Comparison of ENCODE assay signal across 8 mouse cellular contexts in genomic region chr9:86572196-86572595, GRCm38 (mm10). TPM values are rescaled to one million over a fixed set of nuclear protein-coding genes. Genes with fewer than 3 reads are reported as not detected.
DNase-seq lines count a peak whose midpoint lies in the region; ATAC-seq and TF ChIP-seq lines count a peak whose summit lies in the region.

No protein-coding gene starts in this region.

- no peak for TF ChIP-seq RAD21 in CH12.LX (IDR thresholded peaks at IDR 0.05; ENCODE audit: low read depth, low read length)

- H3K27ac ChIP-seq in kidney, adult 2 months (ENCODE audit: insufficient read depth, low read depth, low read length) = no peak overlapping the region
- H3K27ac ChIP-seq in CH12.LX (ENCODE audit: insufficient read depth, low read depth) = no peak overlapping the region
- no peak overlapping the region for H3K27ac ChIP-seq in bone marrow, adult 2 months (ENCODE audit: control insufficient read depth, insufficient read depth, low read depth, low read length, poor library complexity)
- H3K27ac ChIP-seq in hindbrain, embryonic 11.5 days (ENCODE audit: low read depth, low read length) = no peak overlapping the region
- H3K27ac ChIP-seq in macrophage = no peak overlapping the region

- H3K9ac ChIP-seq in CH12.LX (ENCODE audit: insufficient read depth, low read depth) = peak overlapping the region; percentile 48
- peak overlapping the region; percentile 54 for H3K9ac ChIP-seq in hindbrain, embryonic 11.5 days (ENCODE audit: low read depth, low read length)

- no peak for TF ChIP-seq CTCF in kidney, adult 2 months (conservative IDR thresholded peaks at IDR 0.05; ENCODE audit: insufficient read depth, insufficient read length, low read depth, low read length)
- TF ChIP-seq CTCF in CH12.LX (conservative IDR thresholded peaks at IDR 0.05 in 1 of 2, IDR thresholded peaks at IDR 0.05 in 1 of 2; ENCODE audit: low read depth in 2 of 2, low read length in 2 of 2) = no peak
- TF ChIP-seq CTCF in bone marrow, adult 2 months (IDR thresholded peaks at IDR 0.05; ENCODE audit: control insufficient read depth, insufficient read depth, low read length) = no peak

- peak overlapping the region; percentile 90 for H3K4me2 ChIP-seq in CH12.LX (ENCODE audit: insufficient read depth, low read depth, poor library complexity, severe bottlenecking)
- peak overlapping the region; percentile 99 for H3K4me2 ChIP-seq in hindbrain, embryonic 11.5 days (replicated peaks; ENCODE audit: low read depth, low read length)

- peak; percentile 23 for DNase-seq in kidney, adult 2 months
- no peak for DNase-seq in kidney, adult 11 months
- DNase-seq in CH12.LX (ENCODE audit: extremely low read depth) (no peak), MN1 (ENCODE audit: low spot score) (no peak)
- DNase-seq in hindbrain, embryonic 11.5 days (ENCODE audit: low spot score) = no peak
- no peak for DNase-seq in left cerebral cortex, adult 11 months (ENCODE audit: low spot score)

- TF ChIP-seq POLR2A in kidney, adult 2 months (IDR thresholded peaks at IDR 0.05; ENCODE audit: low read depth, low read length) = no peak
- TF ChIP-seq POLR2A in CH12.LX (IDR thresholded peaks at IDR 0.05; ENCODE audit: low read depth, low read length) = no peak
- TF ChIP-seq POLR2A in bone marrow, adult 2 months (IDR thresholded peaks at IDR 0.05; ENCODE audit: borderline replicate concordance, control insufficient read depth, low read depth, low read length) = no peak

- H3K27me3 ChIP-seq in kidney, adult 2 months (replicated peaks; ENCODE audit: control insufficient read depth, insufficient read depth, low read length) = no peaks in the 10 kb centered on the region
- H3K27me3 ChIP-seq in CH12.LX (replicated peaks) = no peaks in the 10 kb centered on the region
- H3K27me3 ChIP-seq in hindbrain, embryonic 11.5 days (ENCODE audit: control insufficient read depth, insufficient read depth, low read length) = no peaks in the 10 kb centered on the region

- peaks cover 15% of the 10 kb centered on the region; the same call in 1 of the 2 replicates for H3K4me1 ChIP-seq in kidney, adult 2 months (ENCODE audit: control insufficient read depth, insufficient read depth, low read length)
- peaks cover 0 to 26% of the 10 kb centered on the region in 2 experiments; a peak in 2 of 4 replicates for H3K4me1 ChIP-seq in CH12.LX (ENCODE audit: control insufficient read depth in 1 of 2, insufficient read depth in 2 of 2)
- H3K4me1 ChIP-seq in bone marrow, adult 2 months (ENCODE audit: control insufficient read depth, insufficient read depth, low read length) = peaks cover 1% of the 10 kb centered on the region; the same call in 1 of the 2 replicates
- H3K4me1 ChIP-seq in hindbrain, embryonic 11.5 days (replicated peaks; ENCODE audit: control insufficient read depth, insufficient read depth, low read length) = no peaks in the 10 kb centered on the region

- ATAC-seq in hindbrain, embryonic 11.5 days (ENCODE audit: low FRiP score) = no peak

- H3K9me3 ChIP-seq in CH12.LX (replicated peaks; ENCODE audit: low read length) = no peaks in the 10 kb centered on the region
- no peaks in the 10 kb centered on the region for H3K9me3 ChIP-seq in hindbrain, embryonic 11.5 days (ENCODE audit: control insufficient read depth, low read length)

- in situ Hi-C loops in CH12.LX (cut with MboI; ENCODE audit: low pct_ligation_motif_present, low pct_unique_long_range_greater_than_20kb, low sequenced_read_pairs) = loop anchor here (10.0 to 25.0 kb wide), 2 partner anchors 107 to 835 kb away; partner anchors contain the start of genes Dop1a, Ibtk and Ube2cbp

- H3K36me3 ChIP-seq in kidney, adult 2 months (ENCODE audit: control insufficient read depth, insufficient read depth, low read length) = peaks cover 1% of the 10 kb centered on the region
- H3K36me3 ChIP-seq in CH12.LX (replicated peaks in 1 of 2; ENCODE audit: control insufficient read depth in 1 of 2, insufficient read depth in 1 of 2, low read length in 1 of 2) (peaks cover 12 to 51% of the 10 kb centered on the region in 2 experiments), macrophage (ENCODE audit: inconsistent target) (peaks cover 12% of the 10 kb centered on the region; the same call in 1 of the 2 replicates)
- H3K36me3 ChIP-seq in hindbrain, embryonic 11.5 days (ENCODE audit: control insufficient read depth, insufficient read depth, low read length) = no peaks in the 10 kb centered on the region

- 2% methylated on average over 25 of the region's 25 CpGs for WGBS in kidney, adult 2 months
- WGBS in bone marrow, adult 2 months = under 1% methylated on average over 25 of the region's 25 CpGs
- 2% methylated on average over 25 of the region's 25 CpGs for WGBS in hindbrain, embryonic 11.5 days
- WGBS in macrophage (ENCODE audit: missing documents) = 1% methylated on average over 25 of the region's 25 CpGs

- peak overlapping the region; percentile 64 for H3K4me3 ChIP-seq in kidney, adult 2 months (ENCODE audit: insufficient read depth, low read depth, low read length)
- H3K4me3 ChIP-seq in CH12.LX (replicated peaks in 1 of 3; ENCODE audit: low read depth in 2 of 3, low read length in 2 of 3, poor library complexity in 1 of 3) (peak overlapping the region; percentile 67 to 84 (median 78)), macrophage (ENCODE audit: inconsistent target) (peak overlapping the region; percentile 43)
- H3K4me3 ChIP-seq in bone marrow, adult 2 months (replicated peaks; ENCODE audit: control insufficient read depth, low read depth, low read length) = peak overlapping the region; percentile 70
- H3K4me3 ChIP-seq in hindbrain, embryonic 11.5 days (ENCODE audit: low read depth, low read length) = peak overlapping the region; percentile 72

- TF ChIP-seq EP300 in CH12.LX (IDR thresholded peaks at IDR 0.05; ENCODE audit: low read length) = no peak

- H3K79me2 ChIP-seq in CH12.LX (replicated peaks; ENCODE audit: control insufficient read depth, extremely low read depth, insufficient read depth, poor library complexity, severe bottlenecking) (peaks cover 9% of the 10 kb centered on the region), macrophage (ENCODE audit: inconsistent target) (no peaks in the 10 kb centered on the region; the same call in 1 of the 2 replicates)

- dilution Hi-C loops in CH12.LX (cut with MboI; ENCODE audit: extremely low pct_ligation_motif_present, extremely low pct_unique_long_range_greater_than_20kb, low sequenced_read_pairs) = no loop called here

TF ChIP-seq in CH12.LX, 34 proteins besides CTCF, POLR2A, EP300 and RAD21:
- TF ChIP-seq MAZ (IDR thresholded peaks at IDR 0.05; ENCODE audit: low read depth, low read length) (no peak), IRF4 (IDR thresholded peaks at IDR 0.05; ENCODE audit: low read depth, low read length) (no peak), HCFC1 (IDR thresholded peaks at IDR 0.05; ENCODE audit: low read depth, low read length) (no peak), USF2 (conservative IDR thresholded peaks at IDR 0.05; ENCODE audit: low read depth, low read length) (no peak), ZC3H11A (IDR thresholded peaks at IDR 0.05; ENCODE audit: low read depth, low read length) (no peak), ZMIZ1 (IDR thresholded peaks at IDR 0.05; ENCODE audit: low read depth, low read length) (0 out of 2 replicates have a peak, but pooled peaks have one; percentile 2), ETS1 (conservative IDR thresholded peaks at IDR 0.05; ENCODE audit: low read depth, low read length) (no peak)

RNA-seq across cellular contexts. Expression of gene Rwdd2a, which starts 0.4 kb away (rescaled TPM):
- polyA plus RNA-seq in kidney, adult 2 months (2012; rRNA removed) = 1.0 and 1.1 TPM in 2 replicates
- 1.7 TPM in 2 replicates for total RNA-seq in CH12.LX (2012; rRNA removed)
- total RNA-seq in CH12.LX (2014; rRNA removed) = 2.8 and 2.9 TPM in 2 replicates
- polyA plus RNA-seq in CH12.LX (2012; ENCODE audit: insufficient read length, low read depth) = 2.1 and 2.2 TPM in 2 replicates
- not detected in 2 replicates for polyA plus RNA-seq in bone marrow, adult 2 months (2011; ENCODE audit: insufficient read depth, insufficient read length, low replicate concordance, missing spikeins)
- 4.4 and 5.0 TPM in 2 replicates for polyA plus RNA-seq in hindbrain, embryonic 11.5 days (2014; fragmentation: Nextera tagmentation; extraction: Ambion mirVana)
- total RNA-seq in macrophage (2018; cell fraction: chromatin; rRNA removed) = 1 to 10 TPM in 2 of 26 experiments, under 1 TPM in 4, not detected in 20; 0.45 to 1.1 (median 0.81) TPM
- total RNA-seq in macrophage (2018; cell fraction: cytosol; rRNA removed) = 1 to 10 TPM in 25 of 26 experiments, under 1 TPM in 1; 0.85 to 3.5 (median 1.9) TPM
- total RNA-seq in macrophage (2018; cell fraction: nucleus; rRNA removed) = 1 to 10 TPM in 12 of 26 experiments, under 1 TPM in 8, not detected in 6; 0.35 to 4.2 (median 1.1) TPM
- 1.8 to 3.6 TPM (median 3.1 TPM) in 3 replicates for polyA plus RNA-seq in macrophage (2018)

RNA-seq across cellular contexts. Expression of gene Pgm3, which starts 0.6 kb away (rescaled TPM):
- polyA plus RNA-seq in kidney, adult 2 months (2012; rRNA removed) = 10.9 TPM in 2 replicates
- total RNA-seq in CH12.LX (2012; rRNA removed) (28.8 and 29.3 TPM in 2 replicates), CH12.LX (2014; rRNA removed) (27.4 and 28.5 TPM in 2 replicates)
- polyA plus RNA-seq in CH12.LX (2012; ENCODE audit: insufficient read length, low read depth) (31.5 and 32.1 TPM in 2 replicates), macrophage (2018) (4.3 to 8.6 TPM (median 6.5 TPM) in 3 replicates)
- polyA plus RNA-seq in bone marrow, adult 2 months (2011; ENCODE audit: insufficient read depth, insufficient read length, low replicate concordance, missing spikeins) = 0.95 and 13.4 TPM in 2 replicates
- 43.6 and 49.8 TPM in 2 replicates for polyA plus RNA-seq in hindbrain, embryonic 11.5 days (2014; fragmentation: Nextera tagmentation; extraction: Ambion mirVana)
- 10 to 100 TPM in 25 of 26 experiments, 1 to 10 TPM in 1; 10.0 to 35.3 (median 18.0) TPM for total RNA-seq in macrophage (2018; cell fraction: chromatin; rRNA removed)
- total RNA-seq in macrophage (2018; cell fraction: cytosol; rRNA removed) = 1 to 10 TPM; 3.6 to 7.4 (median 5.8) TPM
- 10 to 100 TPM in 19 of 26 experiments, 1 to 10 TPM in 7; 6.2 to 19.1 (median 11.5) TPM for total RNA-seq in macrophage (2018; cell fraction: nucleus; rRNA removed)
